Mouse (Mus musculus) cerebellum, postnatal 14 days (tissue): ENCODE measurements at regions not wholly inside any gene's neighbourhood (a gene's known extent, or its start where the extent isn't known, plus 50 kb on each side); places are given as distances from the start of the nearest gene placed in this dataset.

Source experiments
- DNase-seq, 2 experiments: peaks; one replicate each; pipeline ENCODE4 v3.0.0; 2021; ENCODE audit warnings: mixed read lengths in 2 of 2

DNA sequence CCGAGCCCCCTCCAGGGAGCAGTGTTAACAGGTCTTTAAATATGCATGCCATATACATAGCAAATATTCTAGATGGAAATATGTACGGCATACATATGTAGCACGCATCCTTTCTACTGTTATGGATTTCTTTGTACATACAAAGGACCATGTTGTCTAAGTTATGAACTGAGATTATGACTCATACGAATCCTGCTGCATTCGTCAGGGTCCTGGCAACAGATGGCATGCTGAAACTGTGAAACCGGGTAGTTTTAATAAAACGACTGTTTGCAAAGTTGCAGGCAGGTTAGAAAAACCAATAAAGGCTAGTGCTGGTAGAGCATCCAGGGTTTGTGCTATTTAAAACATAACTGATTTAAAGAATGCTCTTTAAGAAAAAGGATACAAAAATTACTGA is 88.8 kb upstream of the Tlk1 start:
- no peak for DNase-seq

DNA sequence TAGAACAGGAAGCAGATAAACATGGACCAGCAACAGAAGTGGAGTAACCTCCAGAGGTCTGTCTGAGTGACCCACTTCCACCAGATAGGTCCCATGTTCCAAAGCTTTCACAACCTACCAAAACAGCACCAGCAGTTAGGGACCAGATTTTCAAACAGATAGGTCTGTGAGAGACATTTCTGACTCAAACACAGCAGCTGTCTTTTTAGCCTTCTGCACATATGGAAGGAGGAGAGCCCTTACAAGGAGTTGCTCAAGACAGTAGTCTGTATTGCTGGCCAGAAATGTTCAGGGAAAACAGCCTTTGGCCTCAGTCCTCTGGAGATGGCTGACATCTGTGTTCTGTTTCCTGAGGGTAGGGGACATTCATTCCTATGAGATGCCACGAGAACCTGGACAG is 83.9 kb upstream of the Tlk1 start:
- DNase-seq: no peak

DNA sequence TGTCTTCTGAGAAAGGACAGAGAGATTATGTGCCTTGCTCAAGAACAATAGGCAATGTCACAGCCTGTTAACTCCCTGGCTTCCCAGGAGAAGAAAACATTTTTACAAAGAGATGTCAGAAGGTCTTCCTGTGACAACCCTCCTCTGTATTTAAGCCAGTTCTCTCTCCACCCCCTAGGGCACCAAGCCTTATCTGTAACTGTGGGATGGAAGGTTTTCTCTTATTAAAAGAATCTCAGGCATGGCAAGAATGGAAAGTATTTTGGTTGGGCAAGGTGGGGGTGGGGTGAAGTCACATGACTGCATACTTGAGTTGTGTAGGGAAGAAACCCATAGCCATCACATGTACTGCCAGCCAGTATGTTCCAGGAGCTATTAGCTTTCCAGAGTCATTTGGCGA is 83.1 kb upstream of the Tlk1 start:
- DNase-seq: no peak

DNA sequence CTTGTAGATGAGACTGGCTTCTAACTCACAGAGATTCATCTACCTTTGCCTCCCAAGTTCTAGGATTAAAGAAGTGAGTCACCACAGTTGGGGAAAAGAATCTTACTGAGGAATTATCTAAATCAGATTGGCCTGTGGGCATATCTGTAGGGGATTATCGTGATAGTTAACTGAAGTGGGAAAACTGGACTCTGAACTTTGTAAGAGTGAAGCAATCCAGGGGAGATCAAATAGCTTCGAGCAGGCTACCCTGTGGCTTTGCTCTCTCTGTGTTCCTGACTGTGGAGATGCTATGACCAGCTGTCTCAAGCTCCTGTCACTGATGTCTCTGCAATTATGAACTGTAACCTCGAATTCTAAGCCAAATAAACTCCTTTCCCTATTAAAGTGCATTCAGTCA is 80.7 kb upstream of the Tlk1 start:
- DNase-seq: no peak

DNA sequence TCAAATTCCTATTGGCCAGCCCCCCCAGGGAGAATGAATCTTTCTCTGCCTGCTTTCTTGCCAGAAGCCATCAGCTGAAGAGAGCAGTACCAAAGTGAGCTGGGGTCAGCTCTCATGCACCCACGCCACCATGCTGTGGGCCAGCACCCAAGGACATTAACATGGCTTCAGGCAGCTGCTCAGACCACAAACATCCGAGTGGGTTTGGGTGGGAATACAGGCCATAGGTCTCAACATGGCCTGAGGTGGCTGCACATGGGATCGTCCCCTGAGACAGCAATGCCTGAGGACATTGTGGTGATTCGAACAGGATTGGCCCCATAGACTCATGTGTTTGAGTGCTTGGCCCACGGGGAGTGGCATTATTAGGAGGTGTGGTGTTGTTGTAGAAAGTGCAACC is 78.9 kb upstream of the Tlk1 start:
- no peak for DNase-seq

DNA sequence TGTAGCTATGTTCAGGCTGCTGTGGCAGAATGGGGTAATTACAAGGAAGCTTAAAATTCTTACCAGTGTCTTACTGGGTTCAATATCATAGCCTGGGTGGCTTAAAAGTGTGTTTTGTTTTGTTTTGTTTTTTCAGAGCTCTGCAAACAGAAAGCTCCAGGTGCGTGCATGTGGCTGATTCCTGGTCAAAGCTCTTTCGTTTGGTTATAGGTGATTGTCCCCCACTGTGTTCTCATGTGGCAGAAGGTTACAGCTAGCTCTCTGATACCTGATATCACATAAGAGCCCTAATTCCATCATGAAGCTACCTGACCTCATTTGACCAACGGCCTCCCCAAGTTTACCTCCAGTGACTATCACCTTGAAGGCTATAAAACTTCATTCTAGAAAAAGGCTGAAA is 76.7 kb upstream of the Tlk1 start:
- DNase-seq: no peak

DNA sequence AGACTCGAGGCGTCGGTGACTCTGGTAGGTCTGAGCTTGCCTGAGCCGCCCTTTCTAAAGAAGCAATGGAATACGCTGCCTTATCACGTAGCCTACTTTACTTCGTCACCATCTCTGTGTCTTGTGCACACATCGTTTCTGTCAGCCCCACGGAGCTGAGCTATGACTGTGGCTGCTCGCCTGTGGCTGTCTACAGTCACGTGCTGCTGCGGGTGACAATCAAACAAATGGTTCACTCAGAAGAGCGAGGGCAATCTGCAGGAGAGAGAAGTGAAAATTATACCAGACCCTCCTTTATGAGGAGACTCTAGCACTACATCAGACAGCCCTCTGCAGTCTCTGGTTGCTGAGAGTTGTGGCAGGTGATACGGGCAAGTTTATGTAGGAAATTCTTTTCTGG is 76.0 kb upstream of the Tlk1 start:
- no peak for DNase-seq

DNA sequence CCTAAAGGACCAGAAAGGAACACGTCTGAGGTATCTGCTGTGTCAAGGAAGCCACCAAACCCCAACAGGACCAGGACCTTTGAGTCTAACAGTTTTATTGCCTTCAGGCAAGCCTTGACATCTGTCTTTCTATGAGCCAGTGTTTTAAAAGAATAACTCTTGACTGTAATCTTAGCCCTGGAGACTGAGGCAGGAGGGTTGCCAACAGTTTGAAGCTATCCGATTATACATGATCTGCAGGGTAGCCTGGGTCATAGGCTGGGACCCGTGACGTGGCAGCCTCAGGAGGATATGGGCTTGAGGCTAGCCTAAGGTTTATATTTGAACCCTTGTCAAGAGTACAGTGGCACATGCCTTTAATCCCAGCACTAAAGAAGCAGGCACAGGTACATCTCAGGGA is 73.5 kb upstream of the Tlk1 start:
- no peak for DNase-seq

DNA sequence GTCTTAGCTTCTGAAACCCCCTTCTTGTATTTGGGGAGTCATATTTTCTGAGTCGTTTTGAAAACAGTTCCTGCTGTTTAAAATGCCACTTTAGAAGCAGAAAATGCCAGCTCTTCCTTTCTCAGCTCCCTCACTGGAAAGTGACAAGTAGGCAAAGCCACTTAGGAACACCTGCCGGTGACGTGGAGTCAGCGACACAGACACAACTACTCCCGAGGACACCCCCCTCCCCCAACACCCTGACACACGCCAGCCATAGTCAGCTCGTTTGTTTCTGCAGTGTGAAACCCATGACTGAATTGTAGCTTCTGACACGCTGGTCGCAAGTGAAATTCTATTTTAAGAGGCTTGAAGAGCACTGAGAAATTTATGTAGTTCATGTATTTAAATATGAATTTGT is 72.9 kb upstream of the Tlk1 start:
- DNase-seq: no peak

DNA sequence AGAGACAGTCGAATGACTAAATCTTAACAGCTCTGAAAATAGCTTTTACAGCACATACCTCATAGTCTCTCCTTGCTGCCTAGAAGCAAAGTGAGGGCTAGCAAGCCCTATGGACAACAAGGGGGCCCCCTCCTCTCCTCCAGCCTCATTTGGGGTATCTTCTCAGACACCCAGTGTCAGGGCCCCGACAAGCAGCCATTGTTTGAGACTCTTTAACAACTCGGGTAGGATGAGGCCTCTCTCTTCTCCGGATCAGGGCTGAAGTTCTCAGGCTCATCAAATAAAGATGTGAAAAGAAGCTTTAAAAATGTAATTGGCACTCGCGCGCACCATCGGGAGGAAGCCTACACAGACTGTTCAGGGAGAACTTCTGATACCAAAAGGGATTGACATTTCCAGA is 71.8 kb upstream of the Tlk1 start:
- DNase-seq: no peak

DNA sequence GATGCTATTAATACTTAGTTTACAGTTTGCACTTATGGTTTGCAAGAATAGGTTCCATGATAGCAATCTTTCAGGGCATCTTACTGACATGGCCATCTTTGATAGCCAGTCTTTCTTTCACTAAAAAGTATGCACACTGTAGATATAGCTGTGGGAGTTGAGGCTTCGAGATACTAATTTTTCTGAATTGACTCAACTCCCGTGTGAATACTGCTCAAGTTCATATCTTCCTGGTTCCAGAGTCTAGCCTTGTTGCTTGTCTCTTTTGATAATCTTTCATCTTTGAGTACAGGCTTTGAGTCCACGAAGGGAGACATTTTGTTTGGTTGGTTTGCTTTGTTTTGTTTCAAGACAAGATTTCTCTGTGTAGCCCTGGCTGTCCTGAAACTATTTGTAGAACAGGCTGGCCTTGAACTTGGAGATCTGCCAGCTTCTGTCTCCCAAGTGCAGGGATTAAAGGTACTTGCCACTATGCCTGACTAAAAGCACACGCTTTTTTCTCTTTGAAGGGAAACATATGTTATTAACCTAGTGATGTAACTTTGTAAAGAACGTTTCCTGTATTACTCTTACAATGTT is 64.1 kb upstream of the Tlk1 start:
- peak; percentile 9 to 29 for DNase-seq

DNA sequence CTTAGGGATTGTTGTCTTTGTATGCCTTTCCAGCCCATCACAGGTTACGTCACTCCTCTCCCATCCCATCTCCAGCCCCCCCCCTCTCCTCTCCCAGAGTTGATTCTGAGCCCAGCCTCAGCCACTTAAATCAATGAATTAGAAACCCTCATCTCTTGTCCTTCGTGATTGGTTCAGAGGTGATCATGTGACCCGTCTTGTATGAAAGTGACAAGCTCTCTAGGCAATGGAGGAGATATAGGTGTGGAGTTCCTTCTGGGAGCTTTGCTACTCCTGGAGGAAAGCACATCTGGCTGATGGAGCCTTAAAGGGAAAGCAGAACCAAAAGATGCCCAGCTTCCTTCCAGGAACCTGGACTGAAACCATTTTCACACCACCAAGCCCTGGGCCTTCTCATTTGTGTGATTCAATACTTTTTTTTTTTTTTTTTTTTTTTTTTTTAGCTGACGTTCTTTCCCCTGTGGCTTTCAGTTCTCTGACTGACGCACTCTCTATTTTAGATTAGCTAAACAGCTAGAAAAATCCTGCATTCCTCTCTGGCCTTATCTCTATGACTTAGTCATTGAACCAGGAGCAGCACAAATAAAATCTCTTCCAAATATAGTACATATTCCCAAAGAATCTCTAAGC is 63.4 kb upstream of the Tlk1 start:
- DNase-seq: no peak

DNA sequence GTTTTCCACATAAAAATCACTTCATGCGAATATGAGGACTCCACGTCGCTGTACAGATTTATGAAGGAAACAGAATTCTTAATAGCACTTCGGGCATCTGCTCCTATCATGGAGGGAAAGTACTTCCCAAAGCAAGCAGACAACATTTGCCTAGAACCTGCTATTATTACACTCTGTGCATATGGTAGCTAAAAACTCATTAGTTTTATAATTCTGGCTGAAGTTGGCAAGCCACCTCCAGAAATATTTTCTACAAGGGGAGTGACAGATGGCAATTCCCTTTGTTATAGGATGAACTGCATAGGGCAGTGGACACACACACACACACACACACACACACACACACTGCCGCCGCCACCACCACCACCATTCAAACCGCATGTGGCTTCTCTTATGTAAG is 61.3 kb upstream of the Tlk1 start:
- DNase-seq: peak; percentile 23 to 27

DNA sequence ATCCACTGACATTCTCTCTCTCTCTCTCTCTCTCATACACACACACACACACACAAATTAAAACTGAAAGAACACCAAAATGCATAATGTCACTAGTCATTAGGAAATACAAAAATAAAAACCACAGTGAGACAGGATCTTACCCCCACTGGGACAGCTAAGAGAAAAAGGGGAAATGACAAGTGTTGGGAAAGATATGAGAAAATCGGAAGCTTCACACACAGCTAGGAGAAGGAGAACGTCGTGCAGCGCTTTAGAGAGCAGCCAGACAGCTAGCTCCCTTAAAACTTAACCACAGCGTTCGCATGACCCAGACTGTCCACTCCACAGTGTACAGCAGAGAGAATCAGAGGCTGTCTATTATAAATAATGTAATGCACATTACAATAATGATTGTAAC is 60.1 kb upstream of the Tlk1 start:
- DNase-seq: no peak

DNA sequence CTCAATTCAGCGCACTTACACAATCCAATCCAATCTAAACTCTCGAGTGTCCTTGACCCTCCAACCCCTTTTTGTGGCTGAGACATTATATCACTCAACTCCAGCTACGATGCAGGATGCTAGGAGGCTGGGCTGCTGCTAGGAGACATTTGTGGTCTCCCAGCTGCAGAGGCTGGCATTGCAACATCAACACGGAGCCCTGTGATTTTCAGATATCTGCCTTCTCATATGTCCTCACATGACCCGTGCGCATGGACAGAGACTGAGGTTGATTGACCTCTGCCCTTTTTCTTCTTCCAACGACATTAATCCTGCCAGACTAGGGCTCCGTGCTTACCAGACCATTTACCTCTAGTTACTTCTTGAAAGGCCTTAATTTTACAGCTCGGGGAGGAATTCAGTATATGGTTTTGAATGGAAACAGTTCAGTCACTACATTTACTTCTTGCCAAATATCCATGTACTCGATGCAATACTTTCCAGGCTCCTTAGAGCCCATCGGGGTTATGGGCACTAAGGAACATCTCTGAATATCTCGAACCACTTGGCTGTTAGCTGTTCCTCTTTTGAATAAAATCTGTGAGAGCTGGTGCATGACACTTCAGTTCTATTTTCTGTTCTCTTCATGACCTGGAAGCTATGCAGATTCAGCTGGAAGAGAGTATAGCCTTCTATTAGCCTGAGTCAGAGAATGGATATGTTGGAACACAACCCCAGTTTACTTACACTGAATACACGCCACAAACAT is 52.0 kb upstream of the Tlk1 start:
- DNase-seq: no peak

DNA sequence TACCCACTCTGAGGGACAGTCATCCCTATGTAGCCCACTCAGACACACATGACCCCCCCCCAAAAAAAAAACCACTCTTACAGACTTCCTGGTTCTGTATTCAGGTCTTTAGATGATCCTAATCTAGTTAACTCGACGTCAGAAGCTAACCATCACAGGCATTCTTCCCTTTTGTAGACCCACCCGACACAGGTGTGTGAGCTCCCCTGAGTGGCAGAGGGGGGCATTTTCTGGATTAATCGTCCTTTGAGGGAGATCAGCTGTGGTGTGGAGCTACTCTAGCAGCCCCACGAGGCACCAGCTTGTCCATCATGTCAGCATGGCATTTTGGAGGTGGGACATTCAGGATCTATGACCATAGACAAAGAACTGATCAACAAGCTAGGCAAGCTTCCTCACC is 50.7 kb upstream of the Tlk1 start:
- DNase-seq: no peak
